Mouse (Mus musculus) lung, adult 2 months (tissue): ENCODE data around the gene Pum3.

Experiments used
- CTCF ChIP-seq: fragments of 200-500 bp; IDR thresholded peaks from 2 replicates; pipeline ENCODE4 v1.5.1; 2011; ENCODE audit warnings: mild to moderate bottlenecking, low read length, control low read depth; ENCODE audit not compliant: insufficient read depth
- POLR2A ChIP-seq: fragments of 200-500 bp; IDR thresholded peaks from 2 replicates; pipeline ENCODE4 v1.6.1; 2011; ENCODE audit warnings: low read depth, mild to moderate bottlenecking, control low read depth, low read length, borderline replicate concordance; ENCODE audit errors: extremely low read depth

DNA sequence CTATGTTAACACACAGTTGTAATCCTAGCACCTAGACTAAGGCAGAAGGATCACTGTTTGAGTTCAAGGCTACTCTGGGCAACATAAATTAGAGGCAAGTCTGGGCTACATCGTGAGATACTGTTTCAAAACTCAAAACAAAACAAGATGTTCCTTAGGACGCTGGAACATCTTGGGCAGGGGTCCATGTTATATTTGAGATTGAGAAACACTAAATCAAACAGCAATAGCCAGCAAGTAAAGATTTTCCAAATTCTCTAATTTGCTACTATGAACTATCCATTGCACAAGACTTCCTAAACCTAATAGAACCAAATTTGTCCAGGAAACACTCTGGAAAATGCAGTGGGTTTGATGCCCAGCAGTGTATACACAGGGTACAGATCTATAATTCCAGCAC is 1.8 kb downstream of the Pum3 start:
- no peak for TF ChIP-seq CTCF
- TF ChIP-seq POLR2A = no peak
